Mouse (Mus musculus) G1E (cell line): ENCODE results near the gene Gm49353. TPM values are rescaled to one million over a fixed set of nuclear protein-coding genes. Genes with fewer than 3 reads are reported as not detected.

Source experiments
- ATAC-seq: 2 replicates; pipeline ENCODE4 v1.8.0; 2016; ENCODE audit warnings: mild to moderate bottlenecking; ENCODE audit not compliant: insufficient number of reproducible peaks, poor library complexity, low FRiP score, severe bottlenecking; ENCODE audit errors: extremely low read depth
- DNase-seq: peaks from one replicate; pipeline ENCODE4 v3.0.0; 2012; ENCODE audit warnings: low spot score
- H3K27me3 ChIP-seq: 2 replicates; pipeline ENCODE4 v1.6.1; 2012; ENCODE audit warnings: mild to moderate bottlenecking, low read length, inconsistent platforms; ENCODE audit not compliant: insufficient read depth
- H3K36me3 ChIP-seq: replicated peaks from 2 replicates; pipeline ENCODE3; 2012; ENCODE audit warnings: mild to moderate bottlenecking, inconsistent platforms
- H3K4me1 ChIP-seq: 2 replicates; pipeline ENCODE4 v1.6.1; 2012; ENCODE audit warnings: low read depth, low read length, inconsistent platforms, mixed read lengths; ENCODE audit not compliant: insufficient read depth
- H3K4me3 ChIP-seq: 2 replicates; pipeline ENCODE4 v1.5.1; 2012; ENCODE audit warnings: low read depth, mild to moderate bottlenecking, inconsistent platforms, low read length, moderate library complexity, mixed read lengths
- H3K9me3 ChIP-seq: replicated peaks from 2 replicates; pipeline ENCODE4 v1.6.1; 2012; ENCODE audit warnings: inconsistent platforms
- CTCF ChIP-seq: IDR thresholded peaks from 2 replicates; pipeline ENCODE4 v1.5.1; 2012; ENCODE audit warnings: low read depth, low read length, inconsistent platforms, mixed read lengths
- GATA1 ChIP-seq: IDR thresholded peaks from 2 replicates; pipeline ENCODE4 v1.6.1; 2012; ENCODE audit warnings: borderline replicate concordance, low read length, inconsistent platforms, mixed read lengths
- GATA2 ChIP-seq: IDR thresholded peaks from 2 replicates; pipeline ENCODE4 v1.6.1; 2012; ENCODE audit warnings: low read depth, low read length, inconsistent platforms, borderline replicate concordance
- POLR2AphosphoS5 ChIP-seq: IDR thresholded peaks from 2 replicates; pipeline ENCODE4 v1.6.1; 2012; ENCODE audit warnings: low read depth, low read length, inconsistent platforms; ENCODE audit not compliant: insufficient replicate concordance
- TAL1 ChIP-seq: conservative IDR thresholded peaks from 2 replicates; pipeline ENCODE4 v1.6.1; 2012; ENCODE audit warnings: low read depth, low read length, inconsistent platforms, mixed read lengths
- polyA plus RNA-seq: library from polyadenylated mRNA; stranded (reverse); fragments of >175 nt; gene quantifications from 2 replicates; pipeline ENCODE4 v1.2.3, GENCODE M21; 2012
- total RNA-seq, 2 experiments: library from RNA; stranded (forward) in 1 of 2; stranded (reverse) in 1 of 2; fragments of 200-1000 nt in 1 of 2; fragments of >200 nt in 1 of 2; fragmentation: Nextera tagmentation in 1 of 2; gene quantifications; 2 replicates each; pipeline ENCODE4 v1.2.3; 2014 to 2017

The Gm49353 gene
- total and polyA plus RNA-seq, 3 experiments, result not detected

GRCm38 (mm10) chr10:29178003-29178402 lies 20.8 kb upstream of the Gm49353 start:
- Histone ChIP-seq H3K36me3 (no peaks in the 10 kb centered on the region), H3K9me3 (no peaks in the 10 kb centered on the region), H3K4me3 (no peak overlapping the region), H3K4me1 (peaks cover 4% of the 10 kb centered on the region; the same call in 1 of the 2 replicates), H3K27me3 (no peaks in the 10 kb centered on the region)
- no peak for DNase-seq
- TF ChIP-seq POLR2AphosphoS5 (no peak), TAL1 (no peak), CTCF (no peak), GATA1 (no peak), GATA2 (no peak)
- 0 out of 2 replicates have a peak, but pooled peaks have one; percentile 22 for ATAC-seq

- ATAC-seq, result no peak
- no peaks in the 10 kb centered on the region for H3K36me3 ChIP-seq
- H3K4me1 ChIP-seq, result peaks cover 4% of the 10 kb centered on the region; the same call in 1 of the 2 replicates
- no peaks in the 10 kb centered on the region for H3K9me3 ChIP-seq
- no peak for DNase-seq
- no peak overlapping the region for H3K4me3 ChIP-seq
- TF ChIP-seq GATA1 (no peak), CTCF (no peak), POLR2AphosphoS5 (no peak), GATA2 (no peak), TAL1 (no peak)
- H3K27me3 ChIP-seq, result no peaks in the 10 kb centered on the region
Observed at GRCm38 (mm10) chr10:29180210-29180609, 18.5 kb upstream of the Gm49353 start.

- Histone ChIP-seq H3K36me3 (no peaks in the 10 kb centered on the region), H3K4me3 (no peak overlapping the region), H3K9me3 (no peaks in the 10 kb centered on the region), H3K4me1 (peaks cover 4% of the 10 kb centered on the region; the same call in 1 of the 2 replicates), H3K27me3 (no peaks in the 10 kb centered on the region)
- ATAC-seq (no peak), DNase-seq (no peak)
- TF ChIP-seq GATA1 (no peak), CTCF (no peak), POLR2AphosphoS5 (no peak)
Observed at GRCm38 (mm10) chr10:29181046-29181445, 17.7 kb upstream of the Gm49353 start.

- no peak for DNase-seq
- H3K9me3 ChIP-seq, result 0 out of 2 replicates have a peak, but pooled peaks cover 3% of the 10 kb centered on the region
- no peak for ATAC-seq
- peaks cover 2% of the 10 kb centered on the region; the same call in 1 of the 2 replicates for H3K4me1 ChIP-seq
- TF ChIP-seq GATA2, result no peak
- TF ChIP-seq CTCF, result no peak
- TF ChIP-seq TAL1, result no peak
- TF ChIP-seq GATA1, result no peak
- no peak for TF ChIP-seq POLR2AphosphoS5
- peaks cover 15% of the 10 kb centered on the region for H3K36me3 ChIP-seq
- H3K4me3 ChIP-seq, result no peak overlapping the region
- peaks cover 3% of the 10 kb centered on the region; the same call in 1 of the 2 replicates for H3K27me3 ChIP-seq
Observed at GRCm38 (mm10) chr10:29193769-29194168, 5.0 kb upstream of the Gm49353 start.

DNA sequence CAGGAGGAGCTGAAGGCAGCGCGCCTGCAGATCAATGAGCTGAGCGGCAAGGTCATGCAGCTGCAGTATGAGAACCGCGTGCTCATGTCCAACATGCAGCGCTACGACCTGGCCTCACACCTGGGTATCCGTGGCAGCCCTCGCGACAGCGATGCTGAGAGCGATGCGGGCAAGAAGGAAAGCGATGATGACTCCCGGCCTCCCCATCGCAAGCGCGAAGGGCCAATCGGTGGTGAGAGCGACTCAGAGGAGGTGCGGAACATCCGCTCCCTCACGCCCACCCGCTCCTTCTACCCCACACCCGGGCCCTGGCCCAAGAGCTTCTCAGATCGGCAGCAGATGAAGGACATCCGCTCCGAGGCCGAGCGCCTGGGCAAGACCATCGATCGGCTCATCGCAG lies 1.9 kb upstream of the Gm49353 start:
- ATAC-seq, result no peak
- 0 out of 2 replicates have a peak, but pooled peaks cover 3% of the 10 kb centered on the region for H3K9me3 ChIP-seq
- peaks cover 15% of the 10 kb centered on the region for H3K36me3 ChIP-seq
- no peak for TF ChIP-seq GATA1
- no peak overlapping the region; the same call in 1 of the 2 replicates for H3K4me3 ChIP-seq
- H3K27me3 ChIP-seq, result peaks cover 3% of the 10 kb centered on the region; the same call in 1 of the 2 replicates
- peaks cover 2% of the 10 kb centered on the region; the same call in 1 of the 2 replicates for H3K4me1 ChIP-seq
- no peak for DNase-seq

DNA sequence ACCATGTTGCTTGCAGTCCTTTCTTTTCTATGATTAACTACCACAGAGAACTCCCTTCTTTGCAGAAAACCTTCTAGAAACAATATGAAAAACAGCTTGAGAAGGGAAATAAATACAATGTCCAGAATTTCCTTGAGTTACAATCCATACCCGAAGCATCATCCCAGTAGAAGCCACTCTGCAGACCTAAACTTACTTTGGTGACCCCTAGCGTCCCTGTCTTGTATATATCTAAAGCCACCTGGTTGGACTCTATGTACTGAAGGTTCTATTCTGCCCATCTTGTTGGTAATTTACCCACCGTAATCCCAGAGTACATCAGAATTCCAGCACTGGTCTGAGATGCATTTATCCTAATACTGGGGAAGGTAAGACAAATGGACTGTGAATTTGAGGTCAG lies 1.1 kb downstream of the Gm49353 start:
- ATAC-seq, result no peak
- no peak for TF ChIP-seq CTCF
- 0 out of 2 replicates have a peak, but pooled peaks cover 3% of the 10 kb centered on the region for H3K9me3 ChIP-seq
- H3K27me3 ChIP-seq, result peaks cover 3% of the 10 kb centered on the region; the same call in 1 of the 2 replicates
- H3K4me1 ChIP-seq, result peaks cover 3% of the 10 kb centered on the region; the same call in 1 of the 2 replicates
- peaks cover 15% of the 10 kb centered on the region for H3K36me3 ChIP-seq
- DNase-seq, result no peak
- H3K4me3 ChIP-seq, result no peak overlapping the region

DNA sequence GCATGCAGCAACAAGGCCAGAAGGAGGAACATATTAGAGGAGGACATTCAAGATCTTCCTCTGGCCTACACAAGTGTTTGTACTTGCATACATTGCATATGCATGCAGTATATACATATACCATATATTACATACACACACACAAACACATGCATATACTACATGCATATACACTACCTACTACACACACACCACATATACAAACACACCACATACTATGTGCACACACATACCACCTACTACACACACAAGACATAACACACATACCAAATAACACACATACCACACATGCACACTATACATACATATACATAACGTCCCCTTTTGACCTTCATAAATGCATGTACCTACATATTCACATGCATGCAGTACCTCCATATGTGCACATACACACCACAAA lies 1.9 kb downstream of the Gm49353 start:
- ATAC-seq (no peak), DNase-seq (no peak)
- Histone ChIP-seq H3K4me1 (peaks cover 7% of the 10 kb centered on the region; the same call in 1 of the 2 replicates), H3K9me3 (0 out of 2 replicates have a peak, but pooled peaks cover 3% of the 10 kb centered on the region), H3K36me3 (peaks cover 15% of the 10 kb centered on the region), H3K4me3 (no peak overlapping the region), H3K27me3 (peaks cover 3% of the 10 kb centered on the region; the same call in 1 of the 2 replicates)
- TF ChIP-seq CTCF (no peak), TAL1 (no peak), POLR2AphosphoS5 (no peak), GATA2 (no peak), GATA1 (no peak)
